Mouse (Mus musculus) adrenal gland, adult 18-20 months (tissue): Measurements from ENCODE around the gene Nxph4. TPM values are rescaled to one million over a fixed set of nuclear protein-coding genes. Genes with fewer than 3 reads are reported as not detected.

Experiments
- DNase-seq, 2 experiments: peaks; one replicate each; pipeline ENCODE4 v3.0.0; 2021 to 2022; ENCODE audit warnings: low spot score in 2 of 2
- total RNA-seq, 2 experiments: library from RNA; stranded (reverse); gene quantifications; 1 replicate in 1 of 2; 2 replicates in 1 of 2; pipeline ENCODE4 v1.2.3; 2021

The Nxph4 gene
- total RNA-seq, 2 experiments from 2014 or later = 6.9 to 12.6 TPM

DNA sequence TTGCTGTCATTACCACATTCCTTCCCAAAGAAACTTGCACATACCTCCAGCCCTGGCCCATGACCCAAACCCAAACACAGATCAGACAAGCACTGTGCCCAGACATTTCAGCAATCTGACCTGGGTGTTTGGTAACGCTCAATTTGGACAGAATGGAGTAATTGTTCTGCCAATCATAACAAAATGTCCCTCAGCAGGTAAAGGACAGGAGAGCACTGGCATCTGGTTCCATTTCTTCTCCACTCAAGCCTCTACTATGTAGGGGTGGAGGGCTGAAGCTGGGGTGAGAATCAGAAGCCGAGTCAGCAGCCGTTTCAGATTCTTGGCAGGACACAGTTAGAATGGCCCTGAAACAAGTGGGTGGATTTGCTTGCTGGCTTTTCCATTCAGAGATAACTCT is 42.2 kb downstream of the Nxph4 start:
- DNase-seq = no peak

DNA sequence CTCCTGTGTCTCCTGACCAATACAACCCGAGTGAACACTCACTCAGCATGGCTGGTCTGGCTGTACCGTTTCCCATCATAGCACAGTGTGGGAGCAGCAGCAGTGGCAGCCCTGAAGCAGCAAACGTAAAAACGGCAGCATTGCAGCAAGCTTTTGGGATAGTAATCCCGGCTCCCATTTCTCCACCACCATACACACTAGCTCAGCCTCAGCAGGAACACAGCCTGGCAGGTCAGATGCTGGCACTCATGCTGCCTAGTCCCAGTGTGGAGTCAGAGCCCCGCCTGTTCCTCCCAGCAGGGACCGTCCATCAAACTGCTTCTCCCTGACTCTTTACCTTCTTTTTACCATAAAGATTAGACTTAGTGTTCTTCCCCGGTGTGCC is 43.2 kb downstream of the Nxph4 start:
- no peak for DNase-seq

DNA sequence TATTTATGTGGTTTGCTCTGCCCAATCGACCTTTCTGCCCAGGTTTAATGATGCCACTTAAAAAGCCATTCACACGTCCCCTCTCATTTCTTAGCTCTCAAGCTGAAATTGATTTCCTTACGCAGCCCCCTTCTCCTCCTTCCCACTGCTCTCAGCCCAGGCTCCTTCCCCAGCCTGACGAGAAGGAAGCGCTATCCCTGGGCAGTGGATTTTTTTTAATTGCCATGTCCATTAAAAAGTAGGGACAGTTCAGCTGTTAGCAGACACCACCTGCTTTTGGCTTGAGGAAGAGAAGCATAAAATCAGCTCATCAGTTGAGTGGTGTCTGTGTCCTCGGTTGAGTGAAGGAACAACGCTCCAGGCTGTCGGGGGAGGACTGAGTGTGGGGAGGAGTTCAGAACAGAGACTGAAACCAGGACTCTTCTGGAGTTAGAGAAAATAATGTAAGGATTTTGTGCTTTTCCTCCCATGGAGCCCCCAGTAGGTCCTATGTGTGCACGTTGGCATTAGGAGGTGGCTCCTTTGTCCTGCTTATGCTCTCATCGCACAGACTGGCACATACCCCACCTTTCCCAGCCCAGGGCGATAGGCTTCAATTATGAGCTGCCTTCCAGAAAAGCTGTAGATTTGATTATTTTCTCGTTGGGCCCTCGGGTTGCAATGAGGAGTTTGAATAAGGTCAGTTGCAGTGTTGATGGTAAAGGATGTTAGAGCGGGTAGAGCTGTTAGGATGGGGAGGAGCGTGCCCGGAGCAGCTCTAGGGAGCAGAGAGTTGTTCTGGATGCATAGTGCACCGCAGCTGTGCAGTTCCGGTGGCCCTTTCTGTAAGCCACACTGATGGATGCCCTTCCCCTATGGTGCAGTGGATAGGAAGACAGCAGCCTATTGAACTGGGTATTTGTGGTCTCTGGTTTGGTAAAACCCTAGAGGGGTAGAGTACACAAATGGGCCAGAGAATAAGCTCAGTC is 43.9 kb downstream of the Nxph4 start:
- no peak for DNase-seq

DNA sequence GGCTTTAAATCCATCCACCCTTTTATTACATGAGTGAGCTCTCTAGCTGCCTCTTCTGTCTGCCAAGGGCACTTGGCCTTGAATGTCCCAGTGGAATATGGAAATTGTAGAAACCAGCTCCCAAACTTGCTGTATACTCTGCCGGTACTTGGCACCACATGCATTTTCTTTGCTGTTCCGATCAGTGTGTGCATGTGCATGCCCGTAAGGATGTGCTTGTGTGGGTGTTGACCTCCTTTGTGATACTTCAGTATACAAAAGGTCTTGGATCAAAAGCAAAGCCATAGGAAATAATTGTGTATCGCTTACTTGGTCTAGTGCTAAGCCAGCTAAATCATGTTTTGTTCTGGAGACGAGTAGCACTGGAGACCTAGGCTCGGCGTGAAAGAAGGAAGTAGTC is 45.5 kb downstream of the Nxph4 start:
- DNase-seq = no peak

DNA sequence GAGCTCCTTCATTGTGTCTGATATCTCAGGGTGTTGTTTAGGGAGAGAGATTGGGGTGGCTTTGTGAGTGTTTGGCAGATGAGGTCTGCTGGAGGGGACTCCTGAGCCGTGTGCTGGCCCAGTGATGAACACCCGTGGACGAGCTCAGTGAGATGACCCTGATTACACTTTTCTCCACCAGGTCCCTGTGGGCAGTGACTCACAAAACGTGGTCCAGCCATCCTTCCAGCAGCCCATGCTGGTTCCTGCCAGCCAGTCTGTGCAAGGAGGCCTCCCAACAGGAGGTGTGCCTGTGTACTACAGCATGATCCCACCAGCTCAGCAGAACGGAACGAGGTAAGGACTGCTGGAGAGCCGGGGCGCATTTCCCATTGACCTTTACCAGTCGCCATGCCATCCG is 49.1 kb downstream of the Nxph4 start:
- DNase-seq = no peak

DNA sequence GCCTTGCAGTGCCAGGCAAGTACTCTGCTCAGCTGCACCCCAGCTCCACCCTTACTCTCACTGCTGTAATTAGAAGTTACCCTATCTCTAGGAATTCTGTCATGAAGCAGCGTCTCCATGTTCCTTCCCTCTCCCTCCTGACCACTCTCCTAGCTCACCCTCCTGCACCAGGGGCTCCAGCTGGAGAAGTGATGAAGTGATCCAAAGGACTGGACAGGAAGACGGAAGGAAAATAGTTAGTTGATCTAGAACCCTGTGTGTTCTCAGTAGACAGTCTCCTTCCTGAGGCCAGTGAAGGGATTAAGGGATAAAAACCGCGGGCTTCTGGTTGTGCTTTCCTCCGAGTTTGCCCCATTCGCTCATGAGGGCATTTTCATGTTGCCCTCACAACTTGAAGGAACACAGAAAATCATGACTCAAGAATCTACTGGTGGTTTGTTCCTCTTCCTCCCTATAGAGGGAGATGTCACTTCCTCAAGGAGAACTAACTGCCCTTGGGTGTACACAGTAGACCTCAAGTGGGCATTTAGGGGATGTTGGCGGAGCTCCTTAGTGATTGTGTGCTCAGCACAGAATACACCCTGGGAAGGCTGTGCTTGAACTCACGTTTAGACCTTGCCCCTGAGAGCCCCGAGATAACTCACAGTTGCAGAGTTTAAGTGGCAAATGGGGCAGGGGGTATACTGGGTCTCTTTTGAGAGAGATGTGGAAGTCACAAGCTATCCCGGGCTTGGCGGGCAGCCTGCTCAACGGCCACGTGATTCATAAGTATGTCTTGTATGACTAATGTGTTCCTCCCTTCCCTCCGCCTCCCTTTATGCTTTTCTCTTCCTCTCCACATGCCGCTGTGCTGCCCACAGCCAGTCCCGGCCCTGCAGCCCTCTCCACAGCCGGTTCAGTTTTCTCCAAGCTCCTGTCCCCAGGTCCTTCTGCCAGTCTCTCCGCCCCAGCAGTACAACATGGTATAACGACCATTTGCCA is 53.2 kb downstream of the Nxph4 start:
- DNase-seq = peak; percentile 49 to 52

DNA sequence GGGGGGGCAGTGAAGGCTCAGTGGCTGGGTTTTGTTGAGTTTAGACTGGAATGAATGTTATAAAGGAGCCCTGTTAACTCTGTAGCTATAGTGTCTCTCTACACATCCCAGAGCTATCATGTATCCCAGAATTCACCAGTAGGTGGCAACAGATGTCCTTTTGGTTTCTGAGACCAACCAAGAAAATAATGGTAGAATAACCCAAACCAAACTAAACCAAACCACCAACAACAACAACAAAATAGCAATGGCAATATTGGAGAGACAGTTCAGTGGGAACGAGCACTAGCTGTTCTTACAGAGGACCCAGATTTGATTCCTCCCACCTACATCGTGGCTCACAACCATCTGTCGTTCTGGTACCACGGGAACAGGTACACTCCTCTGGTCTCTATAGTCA is 55.2 kb downstream of the Nxph4 start:
- no peak for DNase-seq

DNA sequence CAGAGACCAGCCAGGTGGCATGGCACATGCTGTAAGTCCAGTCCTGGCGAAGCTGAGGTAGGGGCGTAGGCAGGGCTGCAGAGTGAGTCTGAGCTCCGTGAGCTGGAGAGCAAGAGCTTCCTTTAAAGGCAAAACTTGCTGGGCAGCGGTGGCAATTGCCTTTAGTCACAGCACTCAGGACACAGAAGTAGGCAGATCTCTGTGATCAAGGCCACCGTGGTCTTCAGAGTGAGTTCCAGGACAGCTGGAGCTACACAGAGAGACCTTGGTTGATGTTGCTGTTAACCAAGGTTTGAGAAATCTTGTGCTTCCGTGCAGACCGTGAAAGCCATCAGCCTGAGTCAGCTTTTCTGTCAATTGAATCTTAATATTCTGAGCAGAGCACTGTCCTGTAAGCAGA is 57.1 kb downstream of the Nxph4 start:
- DNase-seq = peak in 1 of 2 experiments; percentile 36

DNA sequence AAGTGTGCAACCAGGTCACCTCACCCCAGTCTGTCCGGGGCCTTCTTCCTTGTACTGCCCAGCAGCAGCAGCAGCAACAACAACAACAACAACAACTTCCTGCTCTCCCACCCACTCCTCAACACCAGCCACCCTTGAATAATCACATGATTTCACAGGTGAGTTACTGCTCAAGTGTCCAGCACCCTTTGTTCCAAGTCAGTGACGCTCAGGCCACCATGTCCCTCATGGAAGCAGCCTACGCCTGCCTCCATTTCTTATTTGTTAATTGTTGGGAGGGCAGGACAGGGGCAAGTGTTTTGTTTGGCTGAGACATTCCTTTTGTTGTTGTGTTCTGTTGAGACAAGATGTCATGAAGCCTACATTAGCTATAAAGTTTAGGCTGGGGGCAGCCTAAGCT is 57.8 kb downstream of the Nxph4 start:
- no peak for DNase-seq

Other genes with a start within 250 kb of the Nxph4 start
- 10 to 100 TPM; 38.9 to 45.4 TPM for gene Mbd6, start 245.5 kb downstream of the Nxph4 start, total RNA-seq
- 10 to 100 TPM; 80.9 to 98.6 TPM for gene Mars, start 222.8 kb downstream of the Nxph4 start, total RNA-seq
- gene Arhgap9, start 212.6 kb downstream of the Nxph4 start, total RNA-seq = 1 to 10 TPM; 1.7 to 2.9 TPM
- gene Gli1, start 192.6 kb downstream of the Nxph4 start, total RNA-seq = 1 to 10 TPM; 3.3 to 4.1 TPM
- gene Inhbe, start 180.1 kb downstream of the Nxph4 start, total RNA-seq = not detected
- not detected for gene Inhbc, start 164.1 kb downstream of the Nxph4 start, total RNA-seq
- gene R3hdm2, start 154.2 kb downstream of the Nxph4 start, total RNA-seq = 100 to 1,000 TPM; 104 to 117 TPM
- 1 to 10 TPM; 1.1 to 1.9 TPM for gene Stac3, start 32.9 kb downstream of the Nxph4 start, total RNA-seq
- gene Ndufa4l2, start 19.6 kb downstream of the Nxph4 start, total RNA-seq = 10 to 100 TPM; 36.0 to 55.3 TPM
- gene Shmt2, start 12.1 kb downstream of the Nxph4 start, total RNA-seq = 10 to 100 TPM; 38.6 to 46.5 TPM
- 100 to 1,000 TPM; 145 to 148 TPM for gene Lrp1, start 86.6 kb upstream of the Nxph4 start, total RNA-seq
- gene Stat6, start 108.4 kb upstream of the Nxph4 start, total RNA-seq = 100 to 1,000 TPM in 1 of 2 experiments, 10 to 100 TPM in 1; 87.7 to 105 TPM
- 1 to 10 TPM; 5.0 to 5.4 TPM for gene Nemp1, start 132.3 kb upstream of the Nxph4 start, total RNA-seq
- 10 to 100 TPM; 23.4 to 38.0 TPM for gene Nab2, start 134.0 kb upstream of the Nxph4 start, total RNA-seq
- gene Myo1a, start 170.6 kb upstream of the Nxph4 start, total RNA-seq = 10 to 100 TPM in 1 of 2 experiments, under 1 TPM in 1; 0.83 to 35.2 TPM
- gene Tac2, start 189.9 kb upstream of the Nxph4 start, total RNA-seq = not detected
- gene Zbtb39, start 205.0 kb upstream of the Nxph4 start, total RNA-seq = 10 to 100 TPM; 12.3 to 13.1 TPM
- 10 to 100 TPM in 1 of 2 experiments, 1 to 10 TPM in 1; 4.6 to 11.4 TPM for gene Gpr182, start 217.2 kb upstream of the Nxph4 start, total RNA-seq
- 1 to 10 TPM; 2.4 to 5.9 TPM for gene Rdh1, start 225.2 kb upstream of the Nxph4 start, total RNA-seq
- gene Rdh16f1, start 225.2 kb upstream of the Nxph4 start, total RNA-seq = 1 to 10 TPM; 3.9 to 7.3 TPM
- gene Rdh9, start 241.8 kb upstream of the Nxph4 start, total RNA-seq = under 1 TPM in 1 of 2 experiments, not detected in 1; 0.27 TPM